Mouse (Mus musculus) bone marrow, adult 2 months (tissue): ENCODE measurements around the gene Dop1a. TPM values are rescaled to one million over a fixed set of nuclear protein-coding genes. Genes with fewer than 3 reads are reported as not detected.

ENCODE experiments used
- H3K27ac ChIP-seq: fragments of 200-500 bp; 2 replicates; pipeline ENCODE4 v1.5.1; 2012; ENCODE audit warnings: low read depth, mild to moderate bottlenecking, control low read depth, inconsistent platforms, low read length; ENCODE audit not compliant: control insufficient read depth, poor library complexity, insufficient read depth
- H3K4me1 ChIP-seq: fragments of 200-500 bp; 2 replicates; pipeline ENCODE4 v1.6.1; 2011; ENCODE audit warnings: low read length; ENCODE audit not compliant: control insufficient read depth, insufficient read depth
- H3K4me3 ChIP-seq: fragments of 200-500 bp; replicated peaks from 2 replicates; pipeline ENCODE3; 2011; ENCODE audit warnings: mild to moderate bottlenecking, low read depth, low read length, control low read depth; ENCODE audit not compliant: control insufficient read depth
- CTCF ChIP-seq: fragments of 200-500 bp; IDR thresholded peaks from 2 replicates; pipeline ENCODE4 v1.5.1; 2011; ENCODE audit warnings: low read length, control low read depth; ENCODE audit not compliant: control insufficient read depth, insufficient read depth
- POLR2A ChIP-seq: fragments of 200-500 bp; IDR thresholded peaks from 2 replicates; pipeline ENCODE4 v1.6.1; 2011; ENCODE audit warnings: low read depth, mild to moderate bottlenecking, control low read depth, low read length, borderline replicate concordance; ENCODE audit not compliant: control insufficient read depth
- WGBS: fragments of 180-500 bp; shearing (Covaris S2); methylation state at CpG from one replicate; pipeline ENCODE4 v1.1.7; 2018; 5-methylcytosine and 5-hydroxymethylcytosine counted together
- polyA plus RNA-seq: library from polyadenylated mRNA; stranded (reverse); fragments of >200 nt; gene quantifications from 2 replicates; pipeline ENCODE4 v1.2.4, GENCODE M21; 2011; ENCODE audit warnings: low replicate concordance; ENCODE audit not compliant: missing spikeins, insufficient read depth, insufficient read length

Dop1a gene
- 7.1 and 15.5 TPM in 2 replicates for polyA plus RNA-seq

DNA sequence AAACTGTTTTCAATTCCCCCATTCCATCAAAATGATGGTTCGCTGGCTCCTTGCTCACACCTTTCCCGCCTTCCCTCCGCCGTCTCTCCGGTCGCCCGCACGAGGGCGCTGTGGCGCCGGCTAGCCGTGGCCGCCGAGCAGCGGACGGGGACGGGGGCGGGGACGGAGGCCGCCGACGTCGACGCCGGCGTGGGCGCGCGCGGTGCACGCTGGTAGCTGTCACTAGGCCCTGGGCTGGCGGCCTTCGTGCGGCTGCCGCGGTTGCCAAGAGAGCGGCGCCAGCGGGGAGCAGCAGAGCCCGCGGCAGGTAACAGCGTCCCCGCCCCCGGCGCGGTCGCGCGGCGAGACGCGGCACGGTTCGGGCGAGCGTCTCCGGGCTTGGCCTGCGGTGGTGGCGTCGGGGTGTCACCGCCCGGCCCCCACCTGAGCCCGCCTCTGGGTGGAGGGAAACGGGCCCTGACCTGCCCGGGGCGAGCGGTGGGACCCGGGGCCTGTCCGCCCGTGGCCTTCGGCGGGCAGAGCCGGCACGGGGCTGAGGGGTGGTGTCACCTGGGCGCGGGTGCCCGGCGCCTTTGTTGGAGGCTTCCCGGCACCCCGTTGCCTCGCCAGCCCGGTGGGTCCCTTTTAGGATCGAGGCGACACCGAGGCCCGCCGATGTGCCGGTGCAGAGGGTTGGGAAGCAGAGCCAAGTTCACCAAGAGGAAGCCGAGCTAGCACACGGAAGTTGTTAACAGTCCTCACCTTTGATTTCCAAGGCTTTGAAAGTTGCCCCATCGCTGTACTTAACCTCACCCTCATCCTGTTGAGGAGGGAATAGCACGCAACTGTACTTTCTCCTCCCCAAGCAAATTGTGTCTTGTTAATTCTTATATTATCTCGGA lies at the start of gene Dop1a:
Gene Dop1a, plus strand, starts transcription at position 165 of the 881 bp plus-strand sequence.
- H3K4me3 ChIP-seq: peak within 1 kb of the TSS; percentile 59
- peak within 1 kb of the TSS; percentile 90 for H3K27ac ChIP-seq
- WGBS: under 1% methylated on average over 93 of the region's 93 CpGs
- H3K4me1 ChIP-seq: no peaks in the 10 kb centered on the region
- peak; percentile 87; the same call in 1 of the 2 replicates for TF ChIP-seq CTCF
- TF ChIP-seq POLR2A: peak; percentile 67; the same call in 1 of the 2 replicates

DNA sequence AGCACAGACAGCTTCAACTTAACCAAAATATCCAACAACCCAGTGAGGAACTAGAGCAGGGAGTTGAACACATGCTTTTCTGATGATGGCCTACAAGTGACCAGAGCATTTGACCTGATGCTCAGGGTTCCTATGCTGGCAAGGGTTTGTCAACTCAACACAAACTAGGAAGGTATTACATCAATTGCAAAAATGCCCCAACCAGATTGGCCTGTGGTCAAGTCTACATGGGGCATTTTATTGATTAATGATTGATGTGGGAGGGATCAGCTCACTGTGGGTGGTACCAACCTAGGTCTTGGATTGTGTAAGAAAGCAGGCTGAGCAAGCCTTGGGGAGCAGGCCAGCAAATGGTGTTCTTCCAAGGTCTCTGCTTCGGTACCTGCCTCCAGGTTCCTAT lies 49.0 kb upstream of the Dop1a start:
- H3K4me3 ChIP-seq: no peak overlapping the region
- TF ChIP-seq CTCF (no peak), POLR2A (no peak)
- no peaks in the 10 kb centered on the region for H3K4me1 ChIP-seq
- 89% methylated on average over 1 of the region's 1 CpGs for WGBS
- H3K27ac ChIP-seq: no peak overlapping the region

DNA sequence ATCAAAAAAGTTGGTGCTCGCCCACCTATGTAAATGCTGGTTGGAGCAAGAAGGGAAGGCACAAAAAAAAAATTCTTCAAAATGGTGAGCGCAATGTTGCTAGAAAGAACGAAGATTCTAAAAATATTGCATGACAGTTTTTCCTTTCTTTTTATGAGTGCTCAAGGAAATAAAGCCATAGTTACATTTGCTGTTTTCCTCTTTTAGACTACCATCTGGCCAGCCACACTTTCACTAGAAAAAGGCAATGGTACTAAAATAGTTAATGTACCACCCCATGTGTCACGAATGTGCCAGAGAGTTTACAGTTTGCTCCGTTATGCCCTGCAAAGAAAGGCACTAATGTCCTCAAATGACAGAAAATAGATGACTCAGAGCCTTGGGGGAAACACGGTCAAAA lies 47.6 kb upstream of the Dop1a start:
- TF ChIP-seq POLR2A: no peak
- TF ChIP-seq CTCF: no peak
- Histone ChIP-seq H3K27ac (no peak overlapping the region), H3K4me1 (no peaks in the 10 kb centered on the region), H3K4me3 (no peak overlapping the region)
- WGBS: 78% methylated on average over 6 of the region's 6 CpGs

DNA sequence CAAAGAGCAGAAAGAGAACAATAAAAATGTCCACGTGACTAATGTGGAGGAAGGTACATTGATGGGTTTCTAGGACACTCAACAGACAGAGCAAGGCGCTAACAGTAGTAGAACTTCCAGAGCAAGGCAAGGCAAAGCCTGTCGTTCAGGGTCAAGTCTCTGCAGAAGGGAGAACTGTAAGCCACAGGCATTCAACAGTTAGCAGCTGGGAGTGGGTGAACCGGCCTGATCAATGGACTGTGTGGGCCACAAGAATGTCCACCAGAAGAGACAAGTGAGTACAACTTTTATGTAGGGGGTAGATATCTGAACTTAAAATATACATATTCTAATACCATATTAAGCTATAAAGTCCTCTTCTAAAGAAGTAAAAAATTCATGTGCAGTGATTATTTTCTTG lies 43.6 kb upstream of the Dop1a start:
- no peak for TF ChIP-seq CTCF
- no peak for TF ChIP-seq POLR2A
- Histone ChIP-seq H3K4me3 (no peak overlapping the region), H3K27ac (no peak overlapping the region), H3K4me1 (no peaks in the 10 kb centered on the region)
- WGBS: 86% methylated on average over 4 of the region's 4 CpGs

DNA sequence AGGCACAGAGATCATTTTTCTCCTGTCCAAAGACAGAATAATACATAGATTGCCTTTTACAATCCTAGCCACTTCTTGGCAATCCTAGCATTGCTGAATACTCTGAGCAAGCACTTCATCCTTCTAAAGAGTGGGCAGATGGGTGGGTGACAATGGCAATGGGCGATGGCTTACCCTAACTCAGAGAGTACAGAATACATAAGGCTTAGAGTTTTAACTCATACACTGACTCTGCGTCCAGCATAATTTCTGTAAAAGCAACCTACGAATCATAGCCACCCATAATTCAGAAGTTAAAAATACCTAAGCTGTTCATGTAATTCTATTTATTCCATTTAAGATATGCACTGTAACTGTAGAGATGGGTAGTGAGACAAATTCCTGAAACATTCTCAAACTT lies 31.4 kb upstream of the Dop1a start:
- 85% methylated on average over 3 of the region's 3 CpGs for WGBS
- Histone ChIP-seq H3K27ac (no peak overlapping the region), H3K4me1 (no peaks in the 10 kb centered on the region), H3K4me3 (no peak overlapping the region)
- TF ChIP-seq CTCF: no peak
- no peak for TF ChIP-seq POLR2A

DNA sequence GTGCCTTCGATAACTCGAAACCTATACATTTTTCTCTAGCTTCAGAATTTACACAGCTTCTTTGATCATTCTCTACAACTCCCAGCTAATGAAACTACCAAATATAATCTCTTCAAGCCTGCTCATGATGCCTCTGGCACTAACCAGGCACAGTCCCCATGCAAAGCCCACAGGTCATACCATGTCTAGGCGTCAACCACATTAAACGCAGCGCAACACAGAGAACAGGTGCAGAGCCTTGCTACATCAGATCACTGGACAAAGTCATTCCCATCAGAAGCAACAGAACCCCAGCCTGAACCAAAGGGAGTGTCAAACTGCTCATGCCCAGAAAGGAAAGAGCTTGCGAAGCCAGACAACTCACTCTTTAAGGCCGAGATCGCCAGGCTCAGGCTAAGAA lies 30.3 kb upstream of the Dop1a start:
- H3K4me1 ChIP-seq: no peaks in the 10 kb centered on the region
- H3K27ac ChIP-seq: no peak overlapping the region
- 92% methylated on average over 8 of the region's 8 CpGs for WGBS
- H3K4me3 ChIP-seq: no peak overlapping the region
- TF ChIP-seq CTCF: no peak
- no peak for TF ChIP-seq POLR2A

DNA sequence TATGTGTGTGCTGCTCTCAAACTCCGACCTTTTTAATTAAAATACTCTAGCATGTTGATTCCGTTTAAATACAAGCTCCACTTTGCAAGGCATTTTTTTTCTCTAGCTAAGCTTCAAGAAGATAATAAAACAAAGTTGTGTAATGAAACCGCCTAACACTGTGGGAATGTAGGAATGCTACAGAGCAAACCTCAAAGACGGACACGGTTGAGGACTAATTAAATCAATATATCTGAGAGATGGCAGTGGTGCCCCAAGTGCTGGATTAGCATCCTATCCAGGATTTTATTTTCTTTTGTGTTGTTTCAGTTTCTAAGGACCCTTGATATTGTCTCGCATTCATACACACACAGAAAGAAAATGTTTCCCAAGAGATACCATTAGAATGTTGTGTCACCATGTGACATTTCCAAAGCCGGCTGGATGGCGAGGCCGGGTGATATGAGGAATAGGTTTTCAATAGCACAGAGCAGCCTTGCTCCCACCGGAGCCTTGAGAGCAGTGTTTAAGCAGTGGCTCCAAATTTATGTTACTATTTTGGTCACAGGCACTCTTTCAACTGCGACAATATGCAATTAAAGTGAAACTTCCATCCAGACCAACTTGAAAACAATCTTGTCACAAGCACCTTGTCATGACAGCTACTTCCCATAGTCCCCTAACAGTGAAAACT lies 28.5 kb upstream of the Dop1a start:
- WGBS: 79% methylated on average over 11 of the region's 11 CpGs
- Histone ChIP-seq H3K27ac (no peak overlapping the region), H3K4me1 (no peaks in the 10 kb centered on the region), H3K4me3 (no peak overlapping the region)
- TF ChIP-seq CTCF (no peak), POLR2A (no peak)

DNA sequence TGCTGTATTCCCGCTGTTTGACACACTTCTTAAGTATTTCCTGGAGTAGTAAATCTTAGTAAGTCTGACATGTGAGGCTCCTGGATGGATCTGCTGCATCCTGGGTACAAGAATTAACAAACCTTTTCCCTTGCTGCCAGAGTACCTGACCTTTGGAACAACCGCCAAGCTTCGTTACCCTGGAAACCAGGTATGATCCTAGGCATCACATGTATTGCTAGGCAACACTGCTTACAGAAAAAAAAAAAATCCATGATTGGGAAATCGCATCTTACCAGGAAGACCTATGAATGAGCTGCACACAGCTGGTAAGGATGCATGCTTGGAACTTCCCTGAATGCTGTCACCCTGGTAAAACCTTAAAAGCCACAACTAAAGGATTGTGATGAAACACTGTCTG lies 24.7 kb upstream of the Dop1a start:
- 83% methylated on average over 4 of the region's 4 CpGs for WGBS
- Histone ChIP-seq H3K4me3 (no peak overlapping the region), H3K4me1 (no peaks in the 10 kb centered on the region), H3K27ac (no peak overlapping the region)
- TF ChIP-seq CTCF: no peak
- no peak for TF ChIP-seq POLR2A
